Mouse (Mus musculus) lung, adult 18-20 months (tissue): ENCODE measurements around the gene Serpinb6e.

Source experiments
- DNase-seq, 2 experiments: peaks; one replicate each; pipeline ENCODE4 v3.0.0; 2022; ENCODE audit warnings: mixed read lengths in 2 of 2

The Serpinb6e gene

DNA sequence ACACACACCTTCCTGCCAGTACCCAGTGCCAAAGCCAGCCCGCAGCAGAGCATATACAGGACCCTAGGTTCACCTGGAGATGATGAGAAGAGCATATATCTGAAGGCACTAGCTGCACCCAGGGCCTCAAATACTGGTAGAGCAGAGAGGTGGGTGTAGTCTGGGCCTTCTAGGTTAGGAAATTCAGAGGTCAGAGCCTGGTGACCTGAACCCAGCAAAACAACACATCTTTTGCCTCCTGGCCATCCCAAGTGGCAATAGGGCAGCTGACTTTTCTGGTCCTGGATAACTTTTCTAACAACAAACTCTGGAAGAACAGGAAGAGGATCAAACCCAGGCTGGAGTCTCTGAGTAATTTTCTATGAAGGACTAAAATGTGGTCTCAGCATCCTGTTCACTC is at the start of gene Serpinb6e:
Gene Serpinb6e (minus strand): TSS at position 101 of the 400 bp plus-strand sequence.
- no peak for DNase-seq

DNA sequence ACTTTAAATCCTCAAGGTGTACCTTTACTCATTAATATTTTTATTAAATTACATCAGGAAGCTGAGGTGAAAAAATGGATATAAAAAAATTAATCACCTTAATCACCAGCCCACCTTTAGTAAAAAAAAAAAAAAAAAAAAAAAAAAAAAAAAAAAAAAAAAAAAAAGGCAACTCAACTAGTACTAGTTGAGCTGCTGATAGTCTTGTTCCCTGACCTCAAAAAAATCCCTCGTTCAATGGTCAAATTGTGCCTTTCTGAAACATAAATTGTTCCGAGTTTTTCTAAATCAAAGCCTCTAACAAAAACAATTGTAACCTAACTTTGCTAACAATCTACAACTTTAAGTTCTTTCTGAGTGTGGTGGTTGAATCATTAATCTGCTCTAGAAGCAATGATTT is 12.5 kb downstream of the Serpinb6e start:
- no peak for DNase-seq

DNA sequence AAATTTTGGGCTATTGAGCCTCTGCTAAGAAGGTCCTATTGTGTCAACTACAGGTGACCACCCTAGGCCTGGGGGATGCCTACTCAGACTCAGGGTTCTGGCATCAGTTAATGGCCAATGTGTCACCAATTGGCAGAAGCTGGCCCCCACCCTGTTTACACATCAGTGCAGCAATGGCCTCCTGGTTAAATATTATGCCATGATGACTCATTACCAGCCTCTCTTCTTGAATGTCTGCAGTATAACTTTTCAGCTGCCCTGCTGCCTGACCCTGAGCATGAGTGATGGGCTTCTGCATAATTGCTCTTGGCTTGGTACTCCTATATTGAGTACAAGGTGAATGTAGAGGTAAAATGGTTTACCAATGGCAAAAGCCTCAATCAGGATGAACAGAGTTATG is 19.8 kb downstream of the Serpinb6e start:
- DNase-seq: no peak

DNA sequence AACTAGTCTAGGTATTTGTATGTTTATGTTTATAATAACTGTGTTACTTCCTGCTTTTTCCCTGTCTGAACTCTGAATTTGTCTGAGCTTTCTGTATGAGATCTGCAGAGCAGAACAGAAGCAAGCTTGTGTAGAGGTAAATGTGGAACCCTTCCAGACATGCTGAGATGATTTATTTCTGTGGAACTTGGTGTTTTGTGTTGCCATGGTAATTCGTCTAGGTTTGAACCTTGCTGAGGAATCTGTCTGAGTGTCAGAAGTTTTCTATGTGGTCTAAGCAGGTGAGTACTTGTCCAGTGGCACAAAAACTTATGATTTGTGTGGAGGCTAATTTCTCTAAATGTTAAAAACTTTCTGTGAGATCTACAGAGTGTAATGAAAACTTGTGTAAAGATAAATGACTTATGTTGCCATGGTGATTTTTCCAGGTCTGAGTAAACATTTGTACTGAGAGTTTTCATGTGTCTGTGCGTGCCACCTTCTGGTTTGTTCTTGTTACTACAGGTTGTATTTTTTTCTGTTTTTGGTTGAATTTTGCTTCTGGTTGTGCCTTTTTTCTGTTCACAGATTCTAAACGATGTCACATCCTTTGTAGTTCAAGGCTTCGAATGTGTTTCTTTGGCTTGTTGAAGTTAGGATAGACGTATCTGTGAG is 21.6 kb downstream of the Serpinb6e start:
- no peak for DNase-seq
